Mouse (Mus musculus) midbrain, embryonic 11.5 days (tissue): ENCODE measurements at regions not wholly inside any gene's neighbourhood (a gene's known extent, or its start where the extent isn't known, plus 50 kb on each side); places are given as distances from the start of the nearest gene placed in this dataset.

Experiments
- ATAC-seq: fragments of 200-750 bp; cut with Nextera tagmentation; 2 replicates; pipeline ENCODE4 v1.8.0; 2017; ENCODE audit warnings: moderate TSS enrichment, moderate library complexity; ENCODE audit not compliant: low FRiP score
- DNase-seq: peaks from one replicate; pipeline ENCODE4 v3.0.0; 2015; ENCODE audit warnings: low spot score; ENCODE audit errors: missing footprints
- H3K27ac ChIP-seq: fragments of 300-500 bp; sonication (generic); 2 replicates; pipeline ENCODE4 v1.5.1; 2014; ENCODE audit warnings: low read depth, low read length
- H3K27me3 ChIP-seq: fragments of 300-500 bp; sonication (generic); 2 replicates; pipeline ENCODE4 v1.6.1; 2014; ENCODE audit warnings: mild to moderate bottlenecking, low read length, moderate library complexity, mixed read lengths; ENCODE audit not compliant: control insufficient read depth, insufficient read depth
- H3K36me3 ChIP-seq: fragments of 300-500 bp; sonication (generic); 2 replicates; pipeline ENCODE4 v1.6.1; 2014; ENCODE audit warnings: mild to moderate bottlenecking, low read length, moderate library complexity, mixed read lengths; ENCODE audit not compliant: control insufficient read depth, insufficient read depth
- H3K4me1 ChIP-seq: fragments of 300-500 bp; sonication (generic); 2 replicates; pipeline ENCODE4 v1.6.1; 2014; ENCODE audit warnings: low read length; ENCODE audit not compliant: control insufficient read depth, insufficient read depth
- H3K4me2 ChIP-seq: fragments of 300-500 bp; sonication (generic); 2 replicates; pipeline ENCODE4 v1.6.1; 2014; ENCODE audit warnings: mild to moderate bottlenecking, moderate library complexity
- H3K4me3 ChIP-seq: fragments of 300-500 bp; sonication (generic); 2 replicates; pipeline ENCODE4 v1.5.1; 2014; ENCODE audit warnings: low read depth, low read length
- H3K9ac ChIP-seq: fragments of 300-500 bp; sonication (generic); 2 replicates; pipeline ENCODE4 v1.6.1; 2014; ENCODE audit warnings: low read length
- H3K9me3 ChIP-seq: fragments of 300-500 bp; sonication (generic); 2 replicates; pipeline ENCODE4 v1.6.1; 2016; ENCODE audit warnings: low read length; ENCODE audit not compliant: control insufficient read depth
- WGBS: fragments of 180-500 bp; shearing (Covaris S2); extraction: QIAGEN DNeasy Blood & Tissue Kit; methylation state at CpG from one replicate; pipeline ENCODE4 v1.1.7; 2014; 5-methylcytosine and 5-hydroxymethylcytosine counted together

DNA sequence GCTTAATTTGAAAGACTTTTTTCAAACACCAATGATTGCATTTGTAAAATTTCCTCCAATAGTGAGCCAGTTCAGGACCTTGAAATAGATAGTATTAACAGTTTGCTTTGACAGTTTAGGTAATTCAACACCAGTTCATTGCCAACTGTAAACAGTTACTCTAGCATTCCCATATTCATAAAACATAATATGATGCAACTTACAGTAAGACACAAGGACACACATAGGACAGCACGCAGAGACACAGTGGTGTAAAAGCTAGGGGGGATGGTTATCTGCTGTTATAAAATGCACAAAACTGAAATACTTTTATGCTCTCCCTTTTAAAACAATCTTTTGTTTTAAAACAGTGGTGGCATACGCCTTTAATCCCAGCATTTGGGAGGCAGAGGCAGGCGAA is 122.7 kb upstream of the Rab11fip2 start:
- Histone ChIP-seq H3K27ac (no peak overlapping the region), H3K27me3 (no peaks in the 10 kb centered on the region), H3K4me3 (no peak overlapping the region), H3K36me3 (no peaks in the 10 kb centered on the region), H3K9ac (no peak overlapping the region), H3K4me1 (no peaks in the 10 kb centered on the region), H3K9me3 (no peaks in the 10 kb centered on the region), H3K4me2 (no peak overlapping the region)
- ATAC-seq (no peak), DNase-seq (no peak)
- 89% methylated on average over 3 of the region's 3 CpGs for WGBS

DNA sequence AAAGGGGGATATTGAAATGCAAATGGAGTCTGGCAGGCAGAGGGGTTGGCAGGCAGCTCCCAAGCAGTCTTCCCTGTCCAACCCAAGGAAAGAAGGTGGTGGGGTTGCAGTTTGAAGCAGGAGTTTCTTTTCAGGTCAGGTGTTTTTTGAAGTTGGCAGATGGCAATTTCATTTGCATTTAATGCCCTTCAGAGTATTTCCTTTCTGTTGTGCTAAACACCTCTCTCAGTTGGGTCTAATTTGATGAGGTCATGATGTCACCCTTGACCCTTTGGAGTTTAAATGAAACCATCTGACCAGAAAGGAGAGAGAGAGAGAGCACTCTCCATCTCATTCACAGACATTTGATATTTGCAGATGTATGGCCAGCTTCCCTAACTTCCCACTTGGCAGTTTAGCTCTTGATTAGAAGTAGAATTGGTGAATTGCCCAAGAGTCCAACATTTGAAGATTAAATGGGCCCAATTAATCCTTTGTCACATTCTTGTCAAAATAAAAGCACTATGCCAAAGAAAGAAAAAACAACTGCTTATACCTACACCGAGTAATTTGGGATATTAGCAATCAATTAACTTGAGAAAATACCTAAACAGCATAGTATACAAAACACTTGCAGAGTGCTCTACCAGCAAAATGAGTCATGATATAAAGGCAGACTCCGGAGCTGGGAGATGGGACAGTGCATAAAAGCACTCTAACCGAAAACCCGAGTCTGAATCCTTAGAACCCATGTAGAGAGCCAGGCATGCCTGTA is 111.8 kb upstream of the Rab11fip2 start:
- Histone ChIP-seq H3K27me3 (no peaks in the 10 kb centered on the region), H3K9ac (no peak overlapping the region), H3K4me1 (peaks cover 3% of the 10 kb centered on the region; the same call in 1 of the 2 replicates), H3K36me3 (no peaks in the 10 kb centered on the region), H3K27ac (no peak overlapping the region), H3K4me3 (no peak overlapping the region), H3K9me3 (no peaks in the 10 kb centered on the region), H3K4me2 (no peak overlapping the region)
- DNase-seq (no peak), ATAC-seq (no peak)
- WGBS = 83% methylated on average over 4 of the region's 4 CpGs

DNA sequence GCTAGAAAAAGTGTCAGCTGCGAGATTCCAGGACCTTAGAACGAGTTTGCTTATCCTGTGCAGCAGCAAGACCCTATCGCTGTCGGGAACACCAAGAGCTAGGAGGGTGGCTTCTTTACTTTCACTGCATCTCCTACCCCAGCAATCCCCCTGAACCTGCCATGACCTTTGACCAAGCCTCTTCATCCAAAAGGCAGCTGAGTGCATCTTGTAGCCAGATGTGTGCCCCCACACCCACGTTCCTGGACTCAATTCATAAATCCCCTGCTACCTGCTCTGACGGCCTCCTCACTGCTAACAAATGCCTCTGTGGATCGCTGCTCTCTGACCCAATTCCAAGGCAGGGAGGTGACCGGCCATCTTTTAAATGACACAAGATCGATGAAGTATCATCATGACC is 107.7 kb upstream of the Rab11fip2 start:
- ATAC-seq (no peak), DNase-seq (no peak)
- WGBS = 76% methylated on average over 9 of the region's 9 CpGs

DNA sequence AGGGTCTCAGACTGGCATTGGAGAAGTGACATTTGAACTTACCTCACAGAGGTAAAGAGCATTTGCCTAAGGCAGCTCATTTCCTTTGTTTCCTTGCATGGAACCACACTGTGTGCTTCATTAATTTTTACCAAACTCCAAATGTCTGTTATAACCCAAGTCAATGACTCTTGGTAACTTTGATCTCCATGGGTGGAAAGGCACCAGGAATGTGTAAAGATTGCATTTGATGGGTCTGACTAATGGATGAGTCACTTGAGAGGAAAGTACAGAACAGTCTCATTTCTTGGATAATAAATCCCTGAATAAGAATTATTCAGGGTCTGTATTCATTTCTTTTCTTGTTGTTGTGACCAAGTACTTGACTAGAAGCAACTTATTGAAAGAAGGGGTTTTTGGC is 97.3 kb upstream of the Rab11fip2 start:
- H3K27me3 ChIP-seq = no peaks in the 10 kb centered on the region
- H3K9me3 ChIP-seq = no peaks in the 10 kb centered on the region
- H3K9ac ChIP-seq = no peak overlapping the region
- no peak overlapping the region for H3K27ac ChIP-seq
- ATAC-seq = no peak
- H3K4me2 ChIP-seq = no peak overlapping the region
- no peaks in the 10 kb centered on the region for H3K4me1 ChIP-seq
- no peaks in the 10 kb centered on the region for H3K36me3 ChIP-seq
- H3K4me3 ChIP-seq = no peak overlapping the region
- no peak for DNase-seq

More for the DNA sequence above, 107.7 kb upstream of the Rab11fip2 start:
- H3K9ac ChIP-seq = no peak overlapping the region
- H3K27ac ChIP-seq = no peak overlapping the region
- no peak overlapping the region for H3K4me2 ChIP-seq
- H3K27me3 ChIP-seq = peaks cover 5% of the 10 kb centered on the region
- H3K4me1 ChIP-seq = peaks cover 3% of the 10 kb centered on the region; the same call in 1 of the 2 replicates
- no peaks in the 10 kb centered on the region for H3K9me3 ChIP-seq
- H3K36me3 ChIP-seq = no peaks in the 10 kb centered on the region
- H3K4me3 ChIP-seq = no peak overlapping the region

DNA sequence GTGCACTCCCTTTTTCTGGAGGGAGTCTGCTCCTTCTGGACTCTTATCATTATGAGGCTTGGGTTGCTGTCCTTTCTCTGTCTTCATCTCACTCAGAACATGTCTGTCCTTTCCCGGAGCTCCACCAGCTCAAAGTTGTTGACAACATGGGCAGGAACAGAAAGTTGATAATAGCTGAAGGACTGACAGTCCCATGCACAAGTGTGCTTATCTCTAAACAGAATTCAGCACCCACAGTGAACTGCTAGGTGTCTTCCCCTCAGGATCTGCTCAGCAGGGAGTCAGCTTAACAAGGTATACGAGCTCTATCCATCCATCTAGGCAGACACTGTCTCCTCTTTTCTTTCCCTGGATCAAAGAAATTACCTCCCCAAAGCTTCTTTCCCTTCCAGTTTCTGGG is 89.2 kb upstream of the Rab11fip2 start:
- Histone ChIP-seq H3K36me3 (no peaks in the 10 kb centered on the region), H3K27ac (no peak overlapping the region), H3K4me2 (no peak overlapping the region), H3K27me3 (no peaks in the 10 kb centered on the region), H3K9me3 (no peaks in the 10 kb centered on the region), H3K4me3 (no peak overlapping the region), H3K4me1 (no peaks in the 10 kb centered on the region), H3K9ac (no peak overlapping the region)
- WGBS = 70% methylated on average over 2 of the region's 2 CpGs
- ATAC-seq (no peak), DNase-seq (no peak)

DNA sequence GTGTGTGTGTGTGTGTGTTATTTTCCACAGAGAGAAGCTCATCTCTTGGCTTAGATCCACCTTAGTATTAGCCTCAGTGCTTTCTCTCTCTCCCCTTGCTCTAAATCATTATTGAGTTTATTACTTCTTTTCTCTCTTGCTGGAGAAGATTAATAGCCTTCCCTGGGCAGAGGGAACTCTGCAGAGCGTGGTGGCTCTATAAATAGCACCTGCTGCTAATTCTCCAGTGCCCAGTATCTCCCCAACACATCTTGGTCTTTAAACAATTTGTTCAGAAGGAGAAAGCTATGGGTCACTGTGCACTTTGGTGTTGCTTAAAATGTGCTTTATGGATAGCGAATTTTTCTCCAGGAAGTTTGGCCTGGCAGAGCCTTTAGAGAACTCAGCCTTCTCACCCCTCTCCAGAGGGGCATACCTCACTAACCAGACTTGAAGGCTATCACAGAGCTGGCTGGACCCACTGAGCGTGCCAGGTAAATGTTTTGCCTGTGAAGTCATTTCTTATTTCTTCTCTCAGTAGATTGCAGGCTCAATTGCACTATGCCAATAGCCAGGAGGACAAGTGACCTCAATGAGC is 86.8 kb upstream of the Rab11fip2 start:
- 78% methylated on average over 3 of the region's 3 CpGs for whole genome bisulfite sequencing
- H3K4me1 ChIP-seq = no peaks in the 10 kb centered on the region

DNA sequence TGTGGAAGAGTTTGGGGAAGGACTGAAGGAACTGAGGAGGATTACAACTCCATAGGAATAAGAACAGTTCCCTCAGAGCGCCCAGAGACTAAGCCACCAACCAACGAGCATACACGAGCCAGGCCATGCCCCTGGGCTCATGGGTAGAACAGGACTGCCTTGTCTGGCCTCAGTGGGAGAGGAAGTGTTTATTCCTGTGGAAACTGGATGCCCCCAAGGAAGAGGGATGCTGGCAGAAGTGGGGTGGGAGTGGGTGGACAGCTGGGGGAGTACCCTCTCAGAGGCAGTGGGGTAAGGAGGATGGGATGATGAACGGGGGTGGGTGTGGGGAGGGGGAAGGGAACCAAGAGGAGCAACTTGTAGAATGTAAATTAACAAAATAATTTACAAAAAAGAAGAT is 86.3 kb upstream of the Rab11fip2 start:
- no peaks in the 10 kb centered on the region for H3K9me3 ChIP-seq
- H3K27me3 ChIP-seq = no peaks in the 10 kb centered on the region
- no peak overlapping the region for H3K4me3 ChIP-seq
- H3K36me3 ChIP-seq = no peaks in the 10 kb centered on the region
- H3K27ac ChIP-seq = no peak overlapping the region
- DNase-seq (no peak), ATAC-seq (no peak)
- no peak overlapping the region for H3K4me2 ChIP-seq
- no peak overlapping the region for H3K9ac ChIP-seq
- no peaks in the 10 kb centered on the region for H3K4me1 ChIP-seq
- WGBS = 80% methylated on average over 4 of the region's 4 CpGs

More for the DNA sequence above, 86.8 kb upstream of the Rab11fip2 start:
- Histone ChIP-seq H3K36me3 (no peaks in the 10 kb centered on the region), H3K9me3 (no peaks in the 10 kb centered on the region), H3K27me3 (no peaks in the 10 kb centered on the region), H3K4me2 (no peak overlapping the region), H3K9ac (no peak overlapping the region), H3K4me3 (no peak overlapping the region), H3K27ac (no peak overlapping the region)
- ATAC-seq (no peak), DNase-seq (no peak)

DNA sequence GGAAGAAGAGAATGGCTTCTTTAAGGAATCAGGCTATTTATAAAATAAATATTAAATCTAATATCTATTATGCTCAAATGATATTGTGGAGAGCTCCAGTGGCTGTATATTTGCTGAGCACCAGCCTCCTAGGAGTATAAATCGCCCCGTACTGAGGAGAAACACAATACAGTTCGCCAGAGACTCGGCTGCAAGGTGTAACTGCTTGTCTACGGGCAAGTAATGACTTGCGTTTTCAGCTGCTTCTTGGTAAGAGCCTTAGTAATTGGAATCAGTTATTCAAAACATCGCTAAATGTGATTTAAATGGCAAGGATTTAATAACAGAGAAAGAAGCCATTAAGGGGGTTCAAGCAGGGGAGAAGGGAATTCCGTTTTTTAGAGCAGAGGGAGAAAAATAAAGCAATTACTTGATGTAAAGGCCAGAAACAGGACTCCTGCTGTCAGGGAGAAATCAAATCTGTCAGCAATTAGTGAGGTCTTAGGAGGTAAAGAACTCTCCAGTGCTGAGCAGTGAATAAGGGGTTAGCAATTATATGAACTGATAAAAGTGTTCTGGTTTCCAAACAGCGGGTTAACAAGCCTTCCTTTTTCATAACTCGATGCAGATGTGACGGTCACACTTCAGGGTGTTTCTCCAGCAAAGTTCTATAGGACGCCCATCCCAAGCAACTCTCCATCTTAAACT is 72.3 kb upstream of the Rab11fip2 start:
- H3K4me3 ChIP-seq = no peak overlapping the region

DNA sequence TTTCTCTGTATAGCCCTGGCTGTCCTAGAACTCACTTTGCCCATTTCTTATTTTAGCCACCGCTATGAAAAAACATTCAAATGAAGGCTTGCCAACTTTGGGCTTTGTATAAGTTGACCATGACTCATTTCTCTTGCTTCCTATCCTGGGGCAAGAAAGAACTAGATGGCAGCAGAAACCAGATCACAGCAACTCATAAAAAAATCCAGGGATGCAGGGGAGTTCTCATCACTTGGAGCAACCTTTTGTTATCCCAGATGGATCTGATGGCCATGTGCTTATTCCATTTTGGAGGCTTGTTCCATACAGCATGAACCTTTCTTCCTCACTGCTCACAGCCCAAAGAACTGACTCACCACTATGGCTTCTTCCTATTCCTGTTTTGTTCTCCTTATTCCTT is 52.1 kb upstream of the Rab11fip2 start:
- DNase-seq = no peak
- H3K4me3 ChIP-seq = no peak overlapping the region
- H3K27ac ChIP-seq = no peak overlapping the region
- ATAC-seq = no peak
- 88% methylated on average over 1 of the region's 1 CpGs for WGBS
- H3K9ac ChIP-seq = no peak overlapping the region
- H3K4me1 ChIP-seq = no peaks in the 10 kb centered on the region
- H3K9me3 ChIP-seq = no peaks in the 10 kb centered on the region
- no peaks in the 10 kb centered on the region for H3K36me3 ChIP-seq
- no peaks in the 10 kb centered on the region for H3K27me3 ChIP-seq
- H3K4me2 ChIP-seq = no peak overlapping the region

More for the DNA sequence above, 72.3 kb upstream of the Rab11fip2 start:
- Histone ChIP-seq H3K9me3 (no peaks in the 10 kb centered on the region), H3K4me2 (no peak overlapping the region), H3K36me3 (no peaks in the 10 kb centered on the region), H3K4me1 (no peaks in the 10 kb centered on the region), H3K9ac (no peak overlapping the region), H3K27me3 (no peaks in the 10 kb centered on the region), H3K27ac (no peak overlapping the region)
- DNase-seq (no peak), ATAC-seq (no peak)
- WGBS = 62% methylated on average over 12 of the region's 12 CpGs
